In the genomic region with DNA sequence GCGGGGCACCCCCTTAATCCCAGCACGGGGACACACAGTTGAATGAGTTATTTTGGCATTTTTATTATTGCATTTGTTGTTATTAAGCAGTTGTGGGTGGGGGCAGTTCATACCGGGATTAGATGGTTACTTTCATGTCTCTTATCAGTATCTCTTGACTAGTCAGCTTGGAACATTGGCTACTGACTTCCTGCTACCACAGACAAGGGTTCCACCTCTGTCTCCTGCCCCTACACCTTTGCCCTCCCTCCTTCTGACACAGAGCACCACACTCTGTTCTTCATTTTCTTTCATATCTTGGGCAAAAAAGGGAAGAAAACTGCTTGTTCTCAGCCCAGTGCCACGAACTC, we compare ENCODE assay signal across 15 mouse cellular contexts.
"Had no signal": no experiment of that assay in that cellular context is flagged by ENCODE, and none has a peak within 500 bp of the region (broad histone marks: within the 10 kb centered on the region; RNA-seq: fewer than 3 reads in every experiment).

No protein-coding gene starts in this region.

- ATAC-seq: lung, postnatal 0 days had no signal

- H3K36me3 ChIP-seq: lung, embryonic 15.5 days; midbrain, embryonic 13.5 days; midbrain, embryonic 15.5 days; neural tube, embryonic 12.5 days; stomach, embryonic 15.5 days had no signal

- H3K4me3 ChIP-seq: lung, embryonic 15.5 days; megakaryocyte, embryonic 14.5 days; neural tube, embryonic 12.5 days; stomach, embryonic 15.5 days had no signal

- H3K4me1 ChIP-seq: lung, embryonic 15.5 days; megakaryocyte, embryonic 14.5 days; neural tube, embryonic 12.5 days; stomach, embryonic 15.5 days had no signal

- DNase-seq: lung, adult 2 months; lung, postnatal 14 days; lung, postnatal 36 days; thymus, adult 2 months; thymus, postnatal 25 days; thymus, postnatal 4 days had no signal

- H3K9me3 ChIP-seq: lung, embryonic 15.5 days; midbrain, embryonic 13.5 days; midbrain, embryonic 15.5 days; stomach, embryonic 15.5 days had no signal

- H3K9ac ChIP-seq: lung, embryonic 15.5 days; neural tube, embryonic 12.5 days; stomach, embryonic 15.5 days had no signal

- H3K4me2 ChIP-seq: lung, embryonic 15.5 days; neural tube, embryonic 12.5 days; stomach, embryonic 15.5 days had no signal

- H3K27ac ChIP-seq: lung, embryonic 15.5 days; macrophage; neural tube, embryonic 12.5 days; stomach, embryonic 15.5 days; stomach, postnatal 0 days had no signal

- H3K27me3 ChIP-seq: lung, embryonic 15.5 days; midbrain, embryonic 15.5 days; neural tube, embryonic 12.5 days; stomach, embryonic 15.5 days had no signal
